Mouse (Mus musculus) intestine, embryonic 16.5 days (tissue): ENCODE results near the gene Haus2. TPM values are rescaled to one million over a fixed set of nuclear protein-coding genes. Genes with fewer than 3 reads are reported as not detected.
"Not testable (repeated sequence)": the region's sequence is repeated elsewhere in the genome, so short reads cannot be mapped to it uniquely, and the experiment has no call there.

Source experiments
- ATAC-seq: fragments of 200-750 bp; cut with Nextera tagmentation; 2 replicates; pipeline ENCODE4 v1.8.0; 2017; ENCODE audit warnings: moderate TSS enrichment, moderate library complexity
- H3K27ac ChIP-seq: fragments of 300-500 bp; sonication (generic); 2 replicates; pipeline ENCODE4 v1.5.1; 2014; ENCODE audit warnings: mild to moderate bottlenecking, low read length
- H3K27me3 ChIP-seq: fragments of 300-500 bp; sonication (generic); replicated peaks from 2 replicates; pipeline ENCODE4 v1.6.1; 2014; ENCODE audit warnings: low read length, control low read depth, mixed read lengths; ENCODE audit not compliant: control insufficient read depth, insufficient read depth
- H3K36me3 ChIP-seq: fragments of 300-500 bp; sonication (generic); 2 replicates; pipeline ENCODE4 v1.6.1; 2014; ENCODE audit warnings: low read length, control low read depth; ENCODE audit not compliant: control insufficient read depth, insufficient read depth
- H3K4me1 ChIP-seq: fragments of 300-500 bp; sonication (generic); 2 replicates; pipeline ENCODE4 v1.6.1; 2014; ENCODE audit warnings: low read length, control low read depth, mixed read lengths; ENCODE audit not compliant: control insufficient read depth, insufficient read depth
- H3K4me2 ChIP-seq: fragments of 300-500 bp; sonication (generic); 2 replicates; pipeline ENCODE4 v1.6.1; 2014; ENCODE audit warnings: low read depth, low read length, control low read depth
- H3K4me3 ChIP-seq: fragments of 300-500 bp; sonication (generic); 2 replicates; pipeline ENCODE4 v1.5.1; 2014; ENCODE audit warnings: mild to moderate bottlenecking, low read length
- H3K9ac ChIP-seq: fragments of 300-500 bp; sonication (generic); 2 replicates; pipeline ENCODE4 v1.6.1; 2014; ENCODE audit warnings: low read depth, low read length
- H3K9me3 ChIP-seq: fragments of 300-500 bp; sonication (generic); 2 replicates; pipeline ENCODE4 v1.6.1; 2016; ENCODE audit warnings: low read length, control low read depth; ENCODE audit not compliant: control insufficient read depth
- WGBS: fragments of 180-500 bp; shearing (Covaris S2); extraction: QIAGEN DNeasy Blood & Tissue Kit; methylation state at CpG from one replicate; pipeline ENCODE4 v1.1.7; 2014; 5-methylcytosine and 5-hydroxymethylcytosine counted together
- polyA plus RNA-seq: library from polyadenylated mRNA; unstranded; fragments of >200 nt; fragmentation: Nextera tagmentation; extraction: Ambion mirVana; gene quantifications from 2 replicates; pipeline ENCODE4 v1.2.1, GENCODE M21; 2015

The Haus2 gene
- 16.9 and 20.6 TPM in 2 replicates for polyA plus RNA-seq

DNA sequence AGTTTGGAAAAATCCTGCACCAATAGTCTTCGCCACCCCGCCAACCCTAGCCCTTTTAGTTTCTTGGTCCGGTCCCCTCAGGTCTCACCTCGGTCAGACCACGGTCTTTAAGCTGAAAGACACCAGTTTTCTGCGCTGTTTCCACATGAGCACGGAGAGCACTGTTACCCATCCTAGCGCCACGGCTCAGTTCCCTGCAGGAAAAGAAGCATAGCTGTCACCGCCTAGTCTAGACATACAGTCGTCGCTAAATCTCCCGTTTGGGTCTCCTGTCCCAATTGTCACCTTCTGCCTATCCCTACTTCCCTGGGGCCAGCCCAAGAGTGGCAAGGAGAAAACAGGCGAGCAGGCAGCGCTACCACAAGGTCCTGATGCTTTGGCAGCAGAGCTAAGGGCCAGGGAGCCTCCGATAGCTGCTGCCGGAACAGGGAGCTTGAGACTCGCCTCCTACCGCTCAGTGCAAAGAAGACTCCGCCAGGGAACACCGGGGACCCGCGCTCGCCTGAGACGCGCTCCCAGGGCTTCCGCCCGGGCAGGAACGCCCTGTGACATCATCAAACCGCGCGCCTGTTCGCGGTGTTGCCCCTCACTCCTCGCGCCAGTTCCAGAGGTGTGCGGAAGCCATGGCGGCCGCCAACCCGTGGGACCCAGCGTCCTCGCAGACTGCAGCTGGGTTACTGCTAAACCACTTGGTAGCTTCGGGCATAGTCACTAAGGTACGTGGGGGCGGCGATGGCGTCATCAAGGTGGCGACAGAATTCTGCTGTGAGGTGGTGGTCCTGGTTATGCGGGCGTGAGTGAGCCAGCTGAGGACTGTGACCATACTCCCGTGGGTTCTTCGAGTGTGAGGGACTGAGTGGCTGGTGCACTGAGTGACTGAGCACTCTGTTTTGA, at the start of gene Haus2, which contains the start of gene Lrrc57:
Gene Haus2 (plus strand): TSS at position 554 of the 894 bp plus-strand sequence.
Gene Lrrc57 (minus strand): TSS at position 691 of the 894 bp plus-strand sequence.
- Histone ChIP-seq H3K27ac (peak within 1 kb of the TSS; percentile 94), H3K9ac (peak within 1 kb of the TSS; percentile 90), H3K4me3 (peak within 1 kb of the TSS; percentile 98), H3K36me3 (no peaks in the 10 kb centered on the region; the same call in 1 of the 2 replicates), H3K4me1 (peaks cover 12% of the 10 kb centered on the region), H3K9me3 (no peaks in the 10 kb centered on the region), H3K27me3 (no peaks in the 10 kb centered on the region), H3K4me2 (peak within 1 kb of the TSS; percentile 57)
- under 1% methylated on average over 52 of the region's 52 CpGs for WGBS
- ATAC-seq = peak; percentile 99

GRCm38 (mm10) chr2:120561524-120561923, 47.7 kb upstream of the Haus2 start:
- Histone ChIP-seq H3K9ac (no peak overlapping the region), H3K4me3 (no peak overlapping the region), H3K4me1 (peaks cover 8% of the 10 kb centered on the region; the same call in 1 of the 2 replicates), H3K4me2 (no peak overlapping the region), H3K9me3 (no peaks in the 10 kb centered on the region), H3K27ac (no peak overlapping the region), H3K27me3 (no peaks in the 10 kb centered on the region), H3K36me3 (no peaks in the 10 kb centered on the region)
- ATAC-seq = no peak
- WGBS = 78% methylated on average over 1 of the region's 1 CpGs

- peak overlapping the region; percentile 97 for H3K9ac ChIP-seq
- peak overlapping the region; percentile 93 for H3K4me3 ChIP-seq
- WGBS = 20% methylated on average over 9 of the region's 9 CpGs
- H3K9me3 ChIP-seq = no peaks in the 10 kb centered on the region
- H3K27ac ChIP-seq = peak overlapping the region; percentile 68; the same call in 1 of the 2 replicates
- no peaks in the 10 kb centered on the region for H3K36me3 ChIP-seq
- no peaks in the 10 kb centered on the region for H3K27me3 ChIP-seq
- peak overlapping the region; percentile 72 for H3K4me2 ChIP-seq
- ATAC-seq = no peak
- peaks cover 8% of the 10 kb centered on the region; the same call in 1 of the 2 replicates for H3K4me1 ChIP-seq
Observed at GRCm38 (mm10) chr2:120562859-120563234, 46.3 kb upstream of the Haus2 start.

DNA sequence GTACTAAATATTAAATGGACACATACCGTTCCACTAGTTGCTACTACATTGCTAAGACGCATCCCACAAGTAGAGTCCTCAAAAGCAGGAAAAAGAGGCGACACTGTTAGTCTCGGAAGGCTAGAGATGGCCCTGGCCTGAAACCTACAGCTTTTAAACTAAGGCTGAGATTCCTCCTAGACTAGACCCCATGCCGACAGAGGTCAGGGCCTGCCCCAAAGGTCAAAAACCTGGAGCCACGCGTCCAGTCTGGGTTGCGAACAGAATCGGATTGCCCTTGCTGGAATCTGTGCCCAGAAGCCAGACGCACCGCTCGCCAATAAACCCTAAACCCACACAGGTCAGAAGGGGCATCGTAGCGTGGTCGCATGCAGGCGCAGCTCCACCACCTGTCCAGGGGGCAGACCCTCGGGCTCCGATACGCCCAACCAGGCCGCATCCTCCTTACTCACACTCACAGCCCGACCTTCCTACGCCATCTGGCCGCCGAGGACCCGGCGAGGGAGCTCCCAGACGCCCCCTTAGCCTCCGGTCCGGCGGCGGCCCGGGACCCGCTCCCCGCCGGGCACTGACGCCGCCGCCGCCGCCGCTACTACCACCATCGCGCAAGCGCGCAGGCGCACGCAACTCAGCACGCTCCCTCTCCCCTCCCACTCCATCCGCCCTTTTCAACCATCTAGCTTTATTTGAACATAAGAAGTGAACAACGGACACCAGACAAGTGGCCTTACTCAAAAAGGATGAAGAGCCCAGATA, 45.8 kb upstream of the Haus2 start, which contains the start of gene Zfp106:
Gene Zfp106 (minus strand): TSS at position 609 of the 756 bp plus-strand sequence.
- no peaks in the 10 kb centered on the region for H3K27me3 ChIP-seq
- peak; percentile 80 for ATAC-seq
- peak within 1 kb of the TSS; percentile 93 for H3K4me3 ChIP-seq
- under 1% methylated on average over 49 of the region's 50 CpGs for WGBS
- H3K4me2 ChIP-seq = peak within 1 kb of the TSS; percentile 72
- no peaks in the 10 kb centered on the region for H3K36me3 ChIP-seq
- H3K27ac ChIP-seq = peak within 1 kb of the TSS; percentile 68
- peak within 1 kb of the TSS; percentile 97 for H3K9ac ChIP-seq
- peaks cover 8% of the 10 kb centered on the region; the same call in 1 of the 2 replicates for H3K4me1 ChIP-seq
- H3K9me3 ChIP-seq = no peaks in the 10 kb centered on the region

DNA sequence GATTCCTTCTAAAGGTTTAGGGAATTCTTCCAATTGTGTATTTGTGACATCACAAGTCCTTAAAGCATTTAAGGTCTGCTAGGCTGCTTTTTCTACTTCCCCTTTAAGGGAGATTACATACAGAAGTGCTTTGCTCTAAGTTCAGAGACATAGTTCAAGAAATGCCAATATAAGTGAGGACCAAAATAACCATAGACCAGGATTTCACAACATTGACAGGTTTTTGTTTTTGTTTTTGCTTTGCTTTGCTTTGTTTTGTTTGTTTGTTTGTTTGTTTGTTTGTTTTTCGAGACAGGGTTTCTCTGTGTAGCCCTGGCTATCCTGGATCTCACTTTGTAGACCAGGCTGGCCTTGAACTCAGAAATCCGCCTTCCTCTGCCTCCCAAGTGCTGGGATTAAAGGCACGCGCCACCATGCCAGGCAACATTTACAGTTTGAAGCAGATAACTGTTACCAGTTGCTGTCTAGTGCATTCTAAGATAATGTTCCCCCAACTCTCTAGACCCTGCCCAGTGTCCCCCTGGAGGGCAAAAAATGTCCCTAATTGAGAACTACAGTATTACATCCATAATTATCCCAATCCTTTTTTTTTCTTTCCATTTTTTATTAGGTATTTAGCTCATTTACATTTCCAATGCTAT, 44.5 kb upstream of the Haus2 start:
- not testable (repeated sequence) for ATAC-seq, H3K4me2 ChIP-seq, H3K27me3 ChIP-seq, H3K36me3 ChIP-seq, H3K9me3 ChIP-seq, H3K9ac ChIP-seq, H3K4me3 ChIP-seq, H3K27ac ChIP-seq
- WGBS = 85% methylated on average over 4 of the region's 4 CpGs
- H3K4me1 ChIP-seq = peaks cover 11% of the 10 kb centered on the region

- Histone ChIP-seq H3K9ac (no peak overlapping the region), H3K27ac (no peak overlapping the region), H3K4me3 (no peak overlapping the region), H3K4me1 (peaks cover 11% of the 10 kb centered on the region), H3K4me2 (no peak overlapping the region), H3K36me3 (no peaks in the 10 kb centered on the region), H3K27me3 (no peaks in the 10 kb centered on the region), H3K9me3 (no peaks in the 10 kb centered on the region)
- ATAC-seq = no peak
- 79% methylated on average over 2 of the region's 2 CpGs for WGBS
Observed at GRCm38 (mm10) chr2:120565363-120565762, 43.8 kb upstream of the Haus2 start.

DNA sequence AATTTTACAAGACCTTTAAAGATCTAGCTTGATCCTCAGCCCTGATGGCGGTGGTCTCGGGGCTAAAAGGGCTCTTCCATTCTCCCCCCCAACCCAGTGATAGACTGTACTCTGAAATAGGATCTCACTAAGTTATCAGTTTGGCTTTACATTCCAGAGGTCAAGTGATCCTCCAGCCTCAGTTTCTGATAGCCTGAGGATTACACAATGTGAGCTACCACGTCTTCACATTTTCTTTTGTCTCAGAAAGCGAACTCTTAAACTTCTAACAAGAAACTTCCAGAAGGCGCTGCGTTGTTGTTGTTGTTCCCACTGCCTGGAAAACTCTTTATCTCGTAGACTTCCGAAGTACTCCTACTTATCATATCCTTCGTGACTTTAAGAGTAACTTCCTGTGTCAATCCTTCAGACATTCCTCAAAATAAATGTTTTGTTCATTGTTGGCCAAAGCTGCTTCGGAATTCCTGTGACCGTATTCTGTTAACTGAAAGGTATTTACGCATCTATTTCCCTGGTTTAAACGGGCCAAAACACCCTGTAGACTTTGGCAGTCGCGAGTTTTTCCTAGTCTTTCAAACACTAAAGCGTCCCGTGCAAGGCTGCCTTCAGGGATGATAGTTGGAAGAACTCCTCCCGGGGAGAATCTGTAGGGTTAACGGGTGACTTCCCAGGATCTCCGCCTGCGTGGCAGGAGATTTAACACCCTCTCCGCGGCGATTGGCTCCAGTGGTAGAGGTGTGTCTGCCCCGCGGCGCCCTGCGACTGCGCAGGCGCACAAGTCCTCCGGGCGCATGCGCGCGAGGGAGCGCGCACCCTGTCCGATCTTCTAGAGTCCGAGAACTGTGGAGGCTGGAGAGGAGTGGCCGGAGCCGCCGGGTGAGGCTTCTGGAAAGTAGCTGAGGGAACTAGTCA, 42.0 kb upstream of the Haus2 start, which contains the start of gene Snap23:
Gene Snap23 (plus strand): TSS at position 786 of the 912 bp plus-strand sequence.
- 0 out of 2 replicates have a peak, but pooled peaks cover 3% of the 10 kb centered on the region for H3K36me3 ChIP-seq
- peak within 1 kb of the TSS; percentile 78 for H3K9ac ChIP-seq
- under 1% methylated on average over 42 of the region's 42 CpGs for WGBS
- peak within 1 kb of the TSS; percentile 53 for H3K4me2 ChIP-seq
- H3K27me3 ChIP-seq = no peaks in the 10 kb centered on the region
- H3K9me3 ChIP-seq = no peaks in the 10 kb centered on the region
- peaks cover 8% of the 10 kb centered on the region for H3K4me1 ChIP-seq
- peak; percentile 95 for ATAC-seq
- H3K27ac ChIP-seq = peak within 1 kb of the TSS; percentile 93
- peak within 1 kb of the TSS; percentile 70 for H3K4me3 ChIP-seq

DNA sequence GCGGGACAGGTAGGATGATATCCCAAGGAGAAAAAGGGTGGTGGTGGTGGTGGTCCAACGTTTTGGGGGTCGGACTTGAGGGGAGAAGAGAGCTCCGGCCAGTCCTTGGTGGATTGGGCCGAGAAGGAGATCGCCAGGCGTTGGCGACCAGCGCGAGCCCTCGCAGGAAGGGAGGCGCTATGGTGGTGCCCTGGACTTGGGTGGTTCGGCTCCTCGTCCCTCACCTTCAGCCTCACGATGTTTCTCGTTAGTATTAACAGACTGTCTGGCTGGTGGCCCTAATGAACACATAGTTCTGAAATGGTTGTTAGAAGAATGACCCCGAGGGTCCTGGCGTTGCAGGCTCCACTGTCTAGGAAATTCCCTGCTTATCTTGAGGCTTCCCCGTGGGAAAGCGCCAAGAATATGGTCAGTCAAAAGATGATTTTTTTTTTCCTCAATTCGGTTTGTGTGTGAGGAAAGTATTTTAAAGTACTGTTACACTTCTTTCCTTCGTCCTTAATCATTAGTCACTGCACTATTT, 41.3 kb upstream of the Haus2 start:
- Histone ChIP-seq H3K4me3 (peak overlapping the region; percentile 70), H3K4me2 (peak overlapping the region; percentile 52), H3K9me3 (no peaks in the 10 kb centered on the region), H3K4me1 (peaks cover 3% of the 10 kb centered on the region; the same call in 1 of the 2 replicates), H3K27ac (peak overlapping the region; percentile 84), H3K9ac (peak overlapping the region; percentile 78), H3K27me3 (no peaks in the 10 kb centered on the region), H3K36me3 (0 out of 2 replicates have a peak, but pooled peaks cover 3% of the 10 kb centered on the region)
- under 1% methylated on average over 22 of the region's 22 CpGs for WGBS
- ATAC-seq = peak; percentile 74
